Mouse (Mus musculus) gastrocnemius, adult 8-10 months (tissue): Measurements from ENCODE around the gene Ncdn. TPM values are rescaled to one million over a fixed set of nuclear protein-coding genes. Genes with fewer than 3 reads are reported as not detected.
A peak's percentile ranks its signal among the peaks of the same experiment; 100 is the strongest.

ENCODE experiments used
- DNase-seq, 2 experiments: peaks; one replicate each; pipeline ENCODE4 v3.0.0; 2022; ENCODE audit warnings: low spot score in 2 of 2
- total RNA-seq, 4 experiments: library from RNA; stranded (reverse); gene quantifications; 2 replicates each; pipeline ENCODE4 v1.2.4; 2022

Ncdn gene
- total RNA-seq, 4 experiments from 2014 or later = 13.8 to 15.2 (median 14.6) TPM

DNA sequence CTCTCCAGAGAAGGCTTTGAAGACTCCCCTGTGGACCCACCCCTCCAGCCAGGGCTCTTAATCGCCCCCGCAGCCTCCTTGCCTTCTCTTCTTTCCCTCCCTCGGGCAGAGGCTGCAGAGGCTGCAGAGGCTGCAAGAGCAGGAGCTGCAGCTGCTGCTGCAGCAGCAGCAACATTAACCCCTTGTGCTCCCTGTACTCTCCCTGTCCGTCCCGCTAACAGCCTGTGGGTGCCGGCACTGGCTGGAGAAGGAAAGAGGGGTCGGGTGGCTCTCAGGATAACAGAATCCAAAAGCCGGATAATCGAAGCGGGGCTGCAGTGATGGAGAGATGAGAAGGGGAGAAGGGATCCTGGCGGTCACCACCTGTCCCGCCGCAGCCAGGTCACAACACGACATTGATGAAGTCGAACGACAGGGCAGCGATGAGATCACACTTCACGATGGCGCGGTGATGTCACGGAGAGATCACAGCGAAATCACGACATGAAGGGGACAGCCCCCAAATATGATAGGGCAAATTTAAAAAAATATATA lies 563 bp downstream of the Ncdn start:
- DNase-seq = no peak

DNA sequence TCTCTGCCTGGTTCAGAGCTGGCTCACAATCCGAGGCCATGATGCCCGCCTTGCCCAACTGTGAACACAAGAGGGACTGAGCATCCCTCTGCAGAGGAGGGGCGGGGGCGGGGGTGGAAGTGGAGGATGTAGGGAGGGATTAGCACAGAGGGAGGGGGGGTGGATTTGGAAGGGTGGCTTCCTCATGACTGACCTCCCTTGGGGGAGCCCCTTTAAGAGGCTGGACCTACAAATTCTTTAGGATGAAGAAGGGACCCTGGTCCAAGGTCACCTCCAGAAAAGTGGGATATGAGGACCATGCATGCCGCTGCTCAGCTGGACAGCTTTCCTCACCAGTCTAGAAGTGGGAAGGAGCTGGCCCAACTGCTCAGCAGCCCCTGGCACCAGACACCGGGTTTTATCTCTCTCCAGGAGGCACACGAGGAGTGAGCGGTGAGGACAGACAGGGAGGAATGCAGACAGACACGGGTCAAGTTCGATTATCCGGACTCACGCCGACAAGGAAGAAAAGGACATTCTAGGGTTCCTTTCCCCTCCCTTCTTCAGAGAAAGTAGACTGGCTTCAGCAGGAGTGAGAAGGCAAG lies 1.1 kb downstream of the Ncdn start:
- no peak for DNase-seq

DNA sequence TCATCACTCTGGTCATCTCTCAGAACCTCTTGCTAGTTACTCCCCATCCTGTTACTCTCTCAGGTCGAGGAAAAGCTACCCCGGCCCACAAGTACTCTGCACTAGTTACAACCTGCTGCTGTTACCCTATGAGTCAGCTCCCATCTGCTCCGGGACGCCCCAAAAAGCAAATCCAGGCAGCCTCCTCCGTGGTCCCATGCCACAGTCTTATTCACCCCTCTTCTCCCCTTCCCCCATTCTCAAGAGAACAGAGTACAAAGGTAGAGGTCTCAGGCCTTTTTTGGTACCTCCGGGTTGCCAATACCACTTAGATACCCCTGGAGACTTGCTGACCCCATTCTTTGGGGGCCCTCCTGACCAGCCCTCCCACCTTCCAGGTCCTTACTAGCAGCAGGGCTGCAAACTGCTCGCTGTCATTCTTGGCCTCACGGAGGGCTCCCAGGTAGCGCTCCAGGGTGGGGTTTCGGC lies 1.6 kb downstream of the Ncdn start:
- no peak for DNase-seq

DNA sequence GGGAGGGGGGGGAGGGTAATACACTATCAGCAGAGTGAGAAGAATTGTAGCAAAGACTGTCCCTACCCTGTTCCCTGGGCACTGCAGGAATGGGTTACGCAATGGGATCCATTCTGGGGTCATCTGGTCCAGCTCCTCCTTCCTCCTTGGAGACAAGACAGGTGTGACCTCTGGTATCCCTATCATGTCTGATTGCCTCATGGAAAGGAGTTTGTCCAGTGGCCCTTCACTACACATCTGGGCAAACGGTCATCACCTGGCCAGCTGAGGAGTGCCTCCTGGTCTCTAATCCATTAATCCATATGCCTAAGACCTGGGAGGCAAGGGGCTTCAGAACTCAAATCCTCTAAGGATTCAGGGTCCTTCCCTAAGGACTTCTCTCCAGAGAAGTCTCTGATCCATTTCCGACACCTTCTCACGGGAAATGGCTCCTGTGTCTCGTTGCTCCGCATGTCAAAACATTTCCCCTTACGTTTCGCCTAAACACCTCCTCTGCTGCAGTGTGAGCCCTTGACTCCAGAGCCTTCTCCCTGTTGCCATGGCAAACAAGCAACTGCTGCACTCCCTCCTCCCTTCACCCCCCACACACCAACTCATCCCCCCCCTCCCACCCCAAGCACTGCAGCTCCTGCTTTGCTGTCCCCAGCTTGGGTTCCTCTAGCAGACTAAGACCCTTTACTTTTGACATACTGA lies 2.2 kb downstream of the Ncdn start:
- DNase-seq = no peak

DNA sequence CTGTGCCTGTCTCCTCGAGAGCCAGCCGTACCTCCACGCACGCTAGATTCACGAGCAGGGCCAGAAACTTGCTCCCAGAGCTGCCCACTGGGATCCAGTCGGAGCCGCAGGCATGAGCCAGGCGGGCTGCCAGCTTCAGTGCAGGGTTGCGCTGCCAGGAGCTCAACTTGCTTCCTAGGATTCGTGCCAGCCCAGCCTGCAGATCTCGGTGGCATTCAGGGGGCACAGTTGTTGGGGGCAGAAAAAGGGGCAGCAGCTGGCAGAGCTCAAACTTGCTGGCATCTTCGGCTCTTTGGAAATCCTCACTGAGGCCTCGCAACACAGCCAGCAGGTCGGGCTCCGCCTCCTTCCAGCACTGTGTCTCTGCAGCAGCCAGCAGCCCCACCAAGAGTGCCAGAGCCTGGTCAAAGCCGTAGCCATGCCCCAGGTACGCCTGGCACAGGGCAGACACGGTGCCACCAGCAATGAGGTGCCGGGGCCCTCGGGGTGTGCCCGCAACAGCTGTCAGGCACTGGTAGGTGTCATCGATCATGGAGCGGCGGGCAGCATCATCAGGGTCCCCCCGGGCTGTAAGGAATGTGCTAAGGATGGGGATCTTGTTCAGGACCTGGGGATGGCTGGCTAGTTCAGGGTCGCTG lies 3.1 kb downstream of the Ncdn start:
- DNase-seq = peak; percentile 44 to 72

DNA sequence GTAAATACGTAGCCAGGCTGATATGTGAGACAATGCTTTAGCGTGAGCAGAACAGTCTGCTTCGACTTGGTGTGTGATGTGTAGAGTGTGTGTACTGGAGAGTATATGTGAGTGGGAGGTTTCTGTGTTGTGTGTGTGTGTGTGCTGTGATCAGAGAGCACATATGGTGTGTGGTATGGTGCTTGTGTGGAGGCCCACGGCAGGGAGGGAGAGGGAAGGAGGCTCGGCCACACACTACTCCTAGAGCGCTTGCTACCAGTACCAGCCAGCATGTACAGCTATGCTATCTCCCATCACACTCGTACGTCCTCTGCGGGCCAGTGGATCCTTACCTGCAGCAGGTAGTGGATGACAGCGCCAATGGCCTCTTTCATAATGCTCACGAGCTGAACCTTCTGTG lies 3.7 kb downstream of the Ncdn start:
- no peak for DNase-seq

DNA sequence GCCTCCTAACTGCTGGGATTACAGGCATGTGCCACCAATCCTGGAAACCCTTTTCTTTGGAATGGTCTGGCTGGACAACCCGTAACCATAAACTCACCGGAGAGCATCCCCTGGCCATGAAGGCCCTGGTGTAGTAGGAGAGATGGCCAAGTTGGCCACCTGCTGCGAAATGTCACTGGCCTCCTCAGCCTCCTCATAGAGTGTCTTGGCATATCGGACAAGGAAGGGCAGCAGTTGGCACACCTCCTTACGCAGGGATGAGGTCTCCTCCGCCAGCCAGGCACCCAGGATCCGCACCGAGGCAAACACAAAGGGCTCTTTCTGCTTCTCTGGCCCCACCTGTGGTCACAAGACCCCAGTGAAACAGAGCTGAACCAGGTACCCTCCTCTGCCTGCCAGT lies 4.9 kb downstream of the Ncdn start:
- DNase-seq = no peak

DNA sequence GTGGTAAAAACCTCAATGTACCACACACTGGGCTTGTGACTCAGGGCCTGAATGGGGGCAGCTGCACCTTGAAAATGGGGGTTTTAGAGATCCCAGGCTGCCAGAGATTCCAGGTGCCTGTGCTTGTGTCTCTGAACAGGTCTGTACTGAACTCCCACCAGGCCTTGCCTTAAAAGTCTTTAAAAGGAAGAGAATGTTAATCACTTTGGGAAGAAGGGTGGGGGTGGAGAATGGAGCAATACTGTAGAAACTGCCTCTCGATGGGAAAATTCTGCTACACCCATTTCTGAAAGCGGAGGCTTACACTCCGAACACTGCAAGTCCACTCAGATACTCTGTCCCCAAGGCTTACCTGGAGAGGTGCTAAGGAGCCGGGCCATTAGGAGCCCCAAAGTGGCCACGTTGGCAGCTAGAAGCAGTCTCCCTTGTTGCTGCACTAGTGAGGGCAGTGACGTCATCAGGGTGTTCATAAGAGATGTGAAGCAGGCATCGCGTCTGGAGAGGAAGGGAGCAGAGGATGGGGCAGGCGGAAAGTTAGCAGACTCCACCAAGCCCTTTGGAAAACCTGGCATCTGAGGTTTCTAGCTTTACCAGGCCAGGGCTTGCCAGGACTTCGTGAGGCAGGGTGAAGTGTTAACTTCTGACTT lies 6.9 kb downstream of the Ncdn start:
- DNase-seq = no peak

DNA sequence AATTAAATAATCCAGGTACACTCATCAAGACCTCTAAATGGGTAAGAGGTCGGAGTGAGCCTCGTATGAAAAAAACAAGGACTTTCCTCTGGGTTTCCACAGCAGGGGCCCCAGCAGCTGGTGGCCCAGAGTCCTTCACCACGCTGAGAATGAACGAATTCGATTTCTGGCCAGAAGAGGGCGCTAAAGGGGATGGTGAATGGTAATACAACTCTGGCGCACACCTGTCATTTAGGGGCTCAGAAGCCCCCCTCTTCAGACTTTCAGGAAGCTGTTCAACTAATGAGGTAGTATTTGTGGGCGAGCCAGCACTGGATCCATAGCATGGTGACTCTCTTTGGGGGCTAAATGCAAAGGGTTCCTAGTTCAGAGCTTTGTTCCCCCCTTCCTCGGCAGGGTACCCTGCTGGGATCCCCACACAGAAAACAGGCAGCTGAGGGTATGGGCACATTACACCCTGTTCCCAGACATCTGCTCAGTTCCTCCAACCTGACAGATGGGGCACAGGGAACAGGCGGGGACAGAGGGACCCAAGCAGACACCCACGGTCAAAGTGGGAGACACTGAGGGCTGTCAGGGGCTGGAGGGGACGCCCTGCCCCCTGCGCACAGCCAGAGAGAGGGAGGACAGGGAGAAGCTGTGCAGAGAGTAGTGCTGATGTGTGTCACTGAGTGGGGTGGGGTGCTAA lies 7.6 kb downstream of the Ncdn start:
- DNase-seq = no peak

DNA sequence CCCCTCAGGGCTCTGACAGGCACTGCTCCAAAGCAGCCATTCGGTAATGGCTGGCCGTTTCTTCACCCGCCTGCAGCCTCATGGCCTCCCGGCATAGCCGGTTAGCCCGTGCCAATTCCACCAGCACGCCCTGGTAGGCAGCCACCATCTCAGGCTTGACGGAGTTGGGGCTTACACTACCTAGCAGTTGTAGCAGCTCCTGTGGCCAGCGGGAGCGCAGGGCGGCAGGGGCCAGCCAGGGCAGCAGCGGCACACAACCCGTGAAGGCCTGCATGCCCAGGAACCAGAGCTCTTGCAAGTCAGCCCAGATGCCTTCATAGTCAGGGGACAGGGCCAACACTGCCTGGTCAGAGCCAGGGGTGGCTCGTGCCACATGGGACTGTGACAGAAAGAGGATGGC lies 8.4 kb downstream of the Ncdn start:
- DNase-seq = no peak

DNA sequence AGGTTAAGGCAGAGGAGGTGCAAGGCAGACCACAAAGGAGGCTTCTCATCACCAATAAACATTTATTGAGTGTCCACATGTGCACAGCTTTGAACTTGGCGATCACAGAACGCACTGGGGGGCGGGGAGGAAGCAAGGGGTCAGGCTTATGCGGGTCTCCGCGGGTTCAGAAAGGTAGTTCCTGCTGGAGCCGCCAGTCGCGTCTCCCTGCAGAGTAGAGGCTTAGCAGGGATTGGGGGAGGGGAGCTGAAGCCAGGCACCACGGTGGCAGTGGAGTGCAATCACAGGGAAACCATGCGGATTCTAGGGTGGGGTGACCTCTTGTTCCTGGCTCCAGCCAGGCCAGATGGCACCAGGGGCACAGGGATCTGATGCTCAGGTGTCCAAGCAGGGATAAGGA lies 9.5 kb downstream of the Ncdn start:
- no peak for DNase-seq

DNA sequence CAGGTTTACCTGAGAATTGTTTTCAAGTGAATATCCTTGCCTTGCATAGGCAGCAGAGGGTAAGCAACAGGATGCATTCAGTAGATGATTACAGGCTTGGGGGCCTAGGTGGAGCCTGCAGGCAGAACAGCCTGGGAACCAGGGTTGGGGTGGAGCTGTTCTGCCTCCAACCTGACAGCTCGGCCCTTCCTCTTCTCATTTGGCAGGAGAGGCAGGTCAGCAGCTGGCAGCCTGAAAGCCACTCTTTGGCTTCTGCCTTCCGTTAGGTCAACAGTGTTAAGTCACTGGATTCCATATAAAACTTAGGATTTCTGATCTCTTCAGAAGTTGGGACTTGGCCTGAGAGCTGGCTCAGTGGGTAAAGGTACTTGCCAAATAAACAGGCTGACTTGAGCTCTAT lies 10.3 kb downstream of the Ncdn start:
- no peak for DNase-seq

DNA sequence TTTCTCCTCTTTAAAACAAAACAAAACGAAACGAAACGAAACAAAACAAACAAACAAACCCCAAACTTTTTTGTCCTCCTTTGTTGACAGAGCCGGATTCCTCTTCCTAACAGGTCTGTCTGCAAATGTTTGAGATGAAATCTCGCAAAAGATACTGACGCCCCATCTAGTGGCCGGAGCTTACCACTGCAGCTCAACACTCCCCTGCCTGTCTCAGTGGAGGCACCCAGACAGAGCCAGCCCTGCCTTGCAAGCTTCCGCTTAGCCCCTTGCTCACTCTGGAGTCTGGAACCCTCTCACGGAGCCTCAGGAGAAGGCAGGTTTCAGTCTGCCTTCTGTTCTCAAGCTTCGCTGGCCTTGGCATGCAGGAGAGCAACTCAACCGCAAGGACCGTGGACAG lies 11.8 kb downstream of the Ncdn start:
- peak; percentile 43 to 44 for DNase-seq

DNA sequence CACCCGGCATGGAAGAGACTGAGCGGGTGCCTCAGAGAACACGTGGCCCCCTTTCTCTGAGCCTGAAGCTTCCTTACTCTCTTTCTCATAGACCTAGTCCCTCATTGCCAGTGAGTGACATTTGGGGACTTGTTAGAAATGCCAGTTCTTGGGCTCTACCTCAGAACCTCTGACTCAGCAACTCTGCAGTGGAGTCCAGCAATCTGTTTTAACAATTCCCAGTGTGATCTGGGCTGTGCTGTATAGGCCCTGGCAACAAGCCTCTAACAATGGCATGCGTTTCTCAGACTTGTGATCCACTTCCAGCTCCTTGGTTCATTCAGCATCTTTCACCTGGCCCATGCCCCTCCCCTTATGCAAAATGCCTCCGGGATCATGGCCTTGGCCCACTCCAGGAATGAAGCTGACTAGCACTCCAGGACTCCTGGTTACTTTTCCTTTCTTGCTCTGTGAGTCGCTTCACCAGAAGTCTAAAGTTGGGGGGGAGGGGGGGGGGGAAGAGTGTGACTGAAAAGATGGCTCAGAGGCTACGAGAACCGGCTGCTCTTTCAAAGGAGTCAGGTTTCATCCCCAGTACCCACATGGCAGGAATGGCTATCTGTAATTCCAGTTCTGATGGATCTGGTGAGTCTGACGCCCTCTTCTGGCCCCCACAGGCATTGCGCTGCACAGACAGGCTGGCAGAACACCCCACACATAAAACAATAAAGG lies 13.1 kb downstream of the Ncdn start:
- DNase-seq = no peak

DNA sequence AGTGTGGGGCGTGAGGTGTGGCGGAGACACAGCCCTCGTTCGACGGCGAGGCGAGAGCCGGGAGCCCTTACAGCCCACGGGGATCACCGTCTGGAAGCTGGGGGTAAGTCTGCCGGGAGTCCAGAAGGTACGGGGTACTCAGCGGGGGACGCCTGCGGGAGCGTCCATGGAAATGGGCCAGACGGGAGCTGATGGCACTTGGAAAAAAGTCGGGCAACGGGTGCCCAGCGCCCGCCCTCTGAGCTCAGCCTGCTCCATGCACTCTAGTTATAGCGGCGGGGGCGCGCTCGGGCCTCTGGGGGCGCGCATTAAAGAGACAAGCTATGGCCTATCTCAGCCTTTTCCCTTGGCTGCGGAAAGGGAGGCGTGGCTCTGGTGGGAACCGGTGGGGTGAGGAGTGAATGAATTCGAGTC lies 17.2 kb downstream of the Ncdn start, which contains the start of gene Tfap2e:
Gene Tfap2e (minus strand): TSS at position 240 of the 414 bp plus-strand sequence.
- no peak for DNase-seq

DNA sequence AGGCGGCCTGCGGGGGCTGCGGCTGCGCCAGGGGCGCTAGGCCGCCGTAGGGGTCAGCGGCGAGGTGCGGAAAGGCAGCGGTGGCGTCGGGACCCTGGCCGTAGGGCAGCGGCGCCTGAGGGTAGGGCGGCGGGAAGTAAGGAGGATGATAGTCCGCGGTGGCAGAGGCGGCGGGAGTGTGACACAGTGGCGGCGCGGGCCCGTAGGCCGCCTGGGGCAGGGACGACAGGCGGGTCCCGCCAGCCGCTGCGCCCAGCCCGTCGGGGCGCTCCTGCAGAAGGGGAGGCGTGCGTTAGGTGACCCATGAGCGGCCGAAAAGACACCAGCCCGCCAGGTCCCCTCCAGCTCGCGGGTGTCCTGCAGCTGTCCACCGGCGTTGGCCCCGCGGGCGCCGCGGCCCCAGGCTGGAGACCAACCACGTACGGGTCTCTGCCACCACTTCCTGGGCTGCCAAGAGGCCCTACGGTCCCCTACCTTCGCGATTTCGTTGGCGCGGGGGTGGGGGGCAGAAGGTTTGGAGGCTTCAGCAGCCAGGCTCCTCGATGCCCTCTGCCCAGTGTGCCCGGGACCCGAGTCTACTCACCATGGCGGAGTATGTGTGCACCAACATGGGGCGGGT lies 17.7 kb downstream of the Ncdn start:
- no peak for DNase-seq

DNA sequence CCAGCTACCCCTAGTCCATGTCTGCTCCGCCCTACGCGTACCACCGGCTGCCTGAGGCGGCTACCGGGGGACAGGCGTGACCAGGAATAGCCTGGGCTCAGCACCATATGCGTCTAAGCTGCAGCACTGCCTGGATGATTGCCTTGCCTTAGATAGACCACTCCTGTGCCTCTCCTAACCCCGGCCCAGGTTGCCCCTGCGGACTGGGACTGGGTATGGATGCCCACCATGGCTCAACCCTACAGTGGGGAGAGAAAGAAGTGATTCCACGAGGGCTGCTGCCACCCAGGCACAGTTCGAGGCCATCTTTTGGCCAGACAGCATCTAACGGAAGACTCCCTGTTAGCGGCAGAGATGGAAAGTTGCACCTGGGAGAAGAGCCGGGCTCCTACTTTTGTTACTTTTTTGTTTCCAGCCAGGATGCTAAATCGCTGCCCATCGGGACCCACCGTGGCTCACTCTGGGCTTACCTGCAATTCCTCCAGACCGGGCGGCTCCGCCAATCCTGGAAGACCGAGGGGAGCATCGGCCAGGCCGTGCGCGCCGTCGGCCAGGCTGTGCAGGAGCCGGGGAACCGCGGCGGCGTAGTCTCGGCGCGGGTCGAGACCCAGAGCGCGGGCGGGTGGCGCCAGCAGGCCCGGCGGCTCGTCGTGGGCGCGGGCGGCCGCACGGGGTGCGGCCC lies 18.4 kb downstream of the Ncdn start:
- DNase-seq = no peak

DNA sequence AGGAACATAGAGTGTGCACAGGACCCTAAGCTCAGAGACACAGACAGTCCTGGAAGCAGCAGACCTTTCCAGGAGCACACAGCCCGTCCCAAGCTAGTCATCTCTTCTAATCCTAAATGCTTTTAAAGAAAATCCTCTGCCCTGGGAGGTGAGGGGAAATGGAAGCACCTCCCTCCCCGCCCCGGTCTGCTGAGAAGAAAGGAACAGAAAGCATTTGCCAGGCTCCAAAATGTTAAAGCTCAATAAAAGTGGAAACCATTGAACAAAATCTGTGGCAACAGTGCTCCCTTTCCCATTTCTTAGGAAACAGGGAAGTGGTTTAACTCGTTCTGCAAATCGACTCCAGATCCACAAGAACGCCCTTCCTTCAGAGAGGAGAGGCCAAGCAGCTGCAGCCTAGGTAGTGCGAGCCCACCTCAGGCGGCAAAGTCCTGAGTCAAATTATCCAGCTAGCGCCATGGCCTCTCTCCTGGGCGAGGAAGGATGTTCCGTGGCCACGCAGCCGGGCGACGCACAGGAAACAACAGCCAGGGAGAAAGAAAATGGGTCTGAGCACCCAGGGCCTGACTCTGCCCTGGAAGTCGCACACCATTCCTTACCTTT lies 19.1 kb downstream of the Ncdn start:
- no peak for DNase-seq
